Mouse (Mus musculus) heart, embryonic 14.5 days (tissue): ENCODE results near the gene Gm21830. TPM values are rescaled to one million over a fixed set of nuclear protein-coding genes. Genes with fewer than 3 reads are reported as not detected.
"Not testable (repeated sequence)": the region's sequence is repeated elsewhere in the genome, so short reads cannot be mapped to it uniquely, and the experiment has no call there.

ENCODE experiments used
- ATAC-seq: fragments of 200-750 bp; cut with Nextera tagmentation; 2 replicates; pipeline ENCODE4 v1.8.0; 2017; ENCODE audit warnings: low read depth, moderate TSS enrichment; ENCODE audit not compliant: insufficient number of reproducible peaks, insufficient read depth, low FRiP score
- H3K27ac ChIP-seq, 2 experiments: fragments of 200-500 bp in 1 of 2; fragments of 300-500 bp in 1 of 2; sonication (generic) in 1 of 2; replicated peaks in 1 of 2; 2 replicates each; pipeline ENCODE4 v1.5.1; 2012 to 2014; ENCODE audit warnings: low read depth in 2 of 2, low read length in 2 of 2, control low read depth in 1 of 2, mild to moderate bottlenecking in 1 of 2, mixed read lengths in 1 of 2; ENCODE audit not compliant: control insufficient read depth in 1 of 2, insufficient read depth in 1 of 2
- H3K27me3 ChIP-seq: fragments of 300-500 bp; sonication (generic); 2 replicates; pipeline ENCODE4 v1.6.1; 2014; ENCODE audit warnings: mild to moderate bottlenecking, low read length, control low read depth; ENCODE audit not compliant: control insufficient read depth, insufficient read depth
- H3K36me3 ChIP-seq: fragments of 300-500 bp; sonication (generic); 2 replicates; pipeline ENCODE4 v1.6.1; 2014; ENCODE audit warnings: mild to moderate bottlenecking, control low read depth, low read length, mixed read lengths; ENCODE audit not compliant: control insufficient read depth, insufficient read depth
- H3K4me1 ChIP-seq, 2 experiments: fragments of 200-500 bp in 1 of 2; fragments of 300-500 bp in 1 of 2; sonication (generic) in 1 of 2; 2 replicates each; pipeline ENCODE4 v1.6.1; 2012 to 2014; ENCODE audit warnings: low read length in 2 of 2, control low read depth in 1 of 2, mixed read lengths in 1 of 2; ENCODE audit not compliant: control insufficient read depth in 2 of 2, insufficient read depth in 2 of 2
- H3K4me2 ChIP-seq: fragments of 300-500 bp; sonication (generic); 2 replicates; pipeline ENCODE4 v1.6.1; 2014; ENCODE audit warnings: mild to moderate bottlenecking, low read length
- H3K4me3 ChIP-seq, 2 experiments: fragments of 200-500 bp in 1 of 2; fragments of 300-500 bp in 1 of 2; sonication (generic) in 1 of 2; 2 replicates each; pipeline ENCODE4 v1.5.1; 2012 to 2014; ENCODE audit warnings: low read length in 2 of 2, mild to moderate bottlenecking in 2 of 2, control low read depth in 1 of 2, low read depth in 1 of 2, moderate library complexity in 1 of 2; ENCODE audit not compliant: control insufficient read depth in 1 of 2, insufficient read depth in 1 of 2
- H3K9ac ChIP-seq: fragments of 300-500 bp; sonication (generic); 2 replicates; pipeline ENCODE4 v1.6.1; 2014; ENCODE audit warnings: mild to moderate bottlenecking, low read length
- H3K9me3 ChIP-seq: fragments of 300-500 bp; sonication (generic); 2 replicates; pipeline ENCODE4 v1.6.1; 2016; ENCODE audit warnings: low read length, control low read depth; ENCODE audit not compliant: control insufficient read depth
- WGBS: fragments of 180-500 bp; shearing (Covaris S2); extraction: QIAGEN DNeasy Blood & Tissue Kit; methylation state at CpG from one replicate; pipeline ENCODE4 v1.1.7; 2014; 5-methylcytosine and 5-hydroxymethylcytosine counted together
- polyA plus RNA-seq: library from polyadenylated mRNA; unstranded; fragments of >200 nt; fragmentation: Nextera tagmentation; extraction: Ambion mirVana; gene quantifications from 2 replicates; pipeline ENCODE4 v1.2.1, GENCODE M21; 2014

The Gm21830 gene
- polyA plus RNA-seq, 1 experiment from 2014 or later = not detected

DNA sequence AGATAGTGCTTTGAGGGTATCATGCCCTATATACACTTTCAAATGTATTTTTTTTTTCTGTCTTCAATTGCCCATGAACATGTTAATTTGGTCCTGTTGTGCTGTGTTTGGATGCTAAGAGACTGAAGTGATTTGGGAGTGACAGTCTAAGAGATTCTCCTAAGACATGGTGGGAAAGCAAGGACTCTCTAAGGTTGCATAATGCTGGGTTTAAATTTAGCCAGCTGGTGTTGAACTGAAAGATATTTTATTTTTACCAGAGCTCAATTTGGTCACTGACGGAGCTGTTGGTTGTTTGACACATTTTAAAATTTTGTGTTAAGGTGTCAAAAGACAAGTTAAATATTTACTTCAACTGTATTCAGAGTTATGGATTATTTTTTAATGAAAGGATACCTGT lies 33.2 kb downstream of the Gm21830 start:
- H3K4me2 ChIP-seq = no peak overlapping the region
- no peak overlapping the region for H3K9ac ChIP-seq
- no peak for ATAC-seq
- 64% methylated on average over 1 of the region's 1 CpGs for WGBS
- no peaks in the 10 kb centered on the region for H3K36me3 ChIP-seq
- no peak overlapping the region for H3K4me3 ChIP-seq
- peaks cover 0 to 2% of the 10 kb centered on the region in 2 experiments; a peak in 1 of 4 replicates for H3K4me1 ChIP-seq
- H3K27me3 ChIP-seq = no peaks in the 10 kb centered on the region
- H3K27ac ChIP-seq = no peak overlapping the region
- no peaks in the 10 kb centered on the region for H3K9me3 ChIP-seq

DNA sequence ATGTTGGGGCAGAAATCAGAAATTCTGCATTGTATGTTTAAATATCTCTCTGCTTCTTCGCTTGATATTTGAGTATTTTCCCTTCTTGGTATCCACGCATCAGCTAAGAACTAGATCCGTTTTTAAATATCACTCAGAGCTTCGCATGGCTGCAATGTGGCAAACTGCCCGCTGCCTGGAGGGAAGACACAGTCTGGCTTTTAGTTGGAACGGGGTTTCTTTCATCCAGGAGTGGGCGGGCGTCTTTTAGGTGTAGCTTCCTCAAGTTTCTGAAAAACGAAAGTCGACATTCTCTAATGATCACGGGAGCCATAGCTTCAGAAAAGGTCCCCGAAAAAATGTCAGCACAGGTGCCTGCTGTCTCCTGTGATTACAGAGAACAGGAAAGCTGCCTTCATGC lies 33.7 kb downstream of the Gm21830 start:
- 65% methylated on average over 12 of the region's 12 CpGs for WGBS
- Histone ChIP-seq H3K27me3 (no peaks in the 10 kb centered on the region), H3K4me2 (0 out of 2 replicates have a peak overlapping the region, but pooled peaks have one; percentile 14), H3K36me3 (no peaks in the 10 kb centered on the region), H3K27ac (no peak overlapping the region), H3K9ac (no peak overlapping the region), H3K4me3 (no peak overlapping the region), H3K4me1 (peaks cover 0 to 2% of the 10 kb centered on the region in 2 experiments; a peak in 1 of 4 replicates), H3K9me3 (no peaks in the 10 kb centered on the region)
- no peak for ATAC-seq

DNA sequence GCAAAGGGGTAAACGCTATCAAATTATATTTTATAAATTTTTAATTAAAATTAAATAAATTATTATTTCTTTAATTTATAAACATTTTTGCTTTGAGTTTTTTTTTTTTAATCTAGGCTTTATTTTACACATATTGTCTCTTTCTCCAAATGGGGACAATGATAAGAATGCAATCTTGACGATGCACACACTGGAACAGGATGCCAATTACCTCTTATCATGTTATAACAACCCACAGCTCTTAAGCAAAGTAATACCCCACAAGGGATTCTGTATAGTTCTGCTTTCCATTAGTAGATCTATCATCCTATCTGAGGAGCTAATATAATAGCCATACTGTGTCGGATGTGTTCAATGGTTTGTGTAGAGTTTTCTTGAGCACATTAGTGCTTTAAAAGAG lies 47.3 kb downstream of the Gm21830 start:
- no peak overlapping the region for H3K27ac ChIP-seq
- H3K9ac ChIP-seq = no peak overlapping the region
- WGBS = 63% methylated on average over 3 of the region's 3 CpGs
- H3K4me1 ChIP-seq = no peaks in the 10 kb centered on the region
- no peak overlapping the region for H3K4me2 ChIP-seq
- H3K27me3 ChIP-seq = no peaks in the 10 kb centered on the region
- no peak overlapping the region for H3K4me3 ChIP-seq
- H3K36me3 ChIP-seq = no peaks in the 10 kb centered on the region
- no peaks in the 10 kb centered on the region for H3K9me3 ChIP-seq
- no peak for ATAC-seq

DNA sequence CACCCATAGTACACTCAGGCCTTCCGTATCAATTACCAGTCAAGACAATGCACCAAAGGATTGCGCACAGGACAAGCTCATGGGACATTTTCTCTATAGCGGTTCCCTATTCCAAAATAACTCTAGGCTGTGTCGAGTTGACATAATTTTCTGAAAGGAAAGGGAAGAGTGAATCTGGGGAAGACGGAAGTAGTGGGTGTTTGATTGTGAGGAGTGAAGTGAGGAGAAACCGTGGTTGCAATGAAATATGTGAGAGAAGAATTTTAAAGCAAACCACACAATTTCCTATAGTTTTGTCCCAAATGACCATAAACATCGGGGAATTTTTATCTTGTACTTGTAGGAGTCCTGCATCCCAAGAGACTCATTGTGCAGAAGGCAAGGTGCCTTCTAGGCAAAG lies 53.5 kb downstream of the Gm21830 start:
- Histone ChIP-seq H3K4me2 (no peak overlapping the region), H3K9ac (no peak overlapping the region), H3K4me3 (no peak overlapping the region), H3K4me1 (no peaks in the 10 kb centered on the region), H3K9me3 (no peaks in the 10 kb centered on the region), H3K27me3 (no peaks in the 10 kb centered on the region), H3K36me3 (no peaks in the 10 kb centered on the region), H3K27ac (no peak overlapping the region)
- 74% methylated on average over 7 of the region's 7 CpGs for WGBS
- no peak for ATAC-seq

DNA sequence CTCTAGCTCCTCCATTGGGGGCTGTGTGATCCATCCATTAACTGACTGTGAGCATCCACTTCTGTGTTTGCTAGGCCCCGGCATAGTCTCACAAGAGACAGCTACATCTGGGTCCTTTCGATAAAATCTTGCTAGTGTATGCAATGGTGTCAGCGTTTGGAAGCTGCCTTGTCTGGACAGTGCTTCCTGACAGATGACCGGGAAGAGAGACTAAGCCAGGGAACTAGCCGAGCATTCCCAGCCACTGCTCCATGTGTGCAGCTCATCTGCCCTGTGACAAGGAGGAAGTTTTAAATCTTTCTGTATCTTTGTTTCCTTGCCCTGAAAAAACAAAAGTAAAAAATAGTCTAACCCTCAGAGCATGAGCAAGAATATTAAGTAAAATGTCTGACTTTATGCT lies 56.5 kb downstream of the Gm21830 start:
- H3K4me1 ChIP-seq, H3K4me2 ChIP-seq, H3K36me3 ChIP-seq, H3K9me3 ChIP-seq, H3K27me3 ChIP-seq, H3K9ac ChIP-seq, ATAC-seq, H3K4me3 ChIP-seq, H3K27ac ChIP-seq: not testable (repeated sequence)
- 50% methylated on average over 5 of the region's 5 CpGs for WGBS

DNA sequence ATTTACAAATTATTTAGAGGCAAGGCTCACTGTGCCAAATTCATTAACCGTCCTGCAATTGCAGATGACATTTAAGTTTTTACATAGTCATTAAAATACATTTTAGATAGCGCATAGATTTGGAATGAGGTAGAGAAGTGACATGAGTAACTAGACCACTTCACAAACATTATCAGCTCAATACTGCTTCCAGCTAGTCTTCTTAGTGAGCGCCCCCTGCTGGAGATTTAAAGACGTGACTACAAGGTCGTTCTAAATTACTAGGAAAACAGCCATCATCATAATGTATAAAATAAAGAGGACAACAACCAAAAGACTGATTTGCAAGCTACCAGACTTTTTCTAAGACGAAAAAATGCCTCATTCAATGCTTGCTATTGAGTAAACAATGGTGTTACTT lies 64.2 kb downstream of the Gm21830 start:
- Histone ChIP-seq H3K27ac (no peak overlapping the region), H3K36me3 (no peaks in the 10 kb centered on the region), H3K4me3 (no peak overlapping the region), H3K4me2 (no peak overlapping the region), H3K9ac (no peak overlapping the region), H3K4me1 (0 out of 4 replicates have a peak, but pooled peaks cover 0 to 3% of the 10 kb centered on the region in 2 experiments), H3K9me3 (no peaks in the 10 kb centered on the region), H3K27me3 (no peaks in the 10 kb centered on the region)
- WGBS = 15% methylated on average over 6 of the region's 6 CpGs
- ATAC-seq = no peak

DNA sequence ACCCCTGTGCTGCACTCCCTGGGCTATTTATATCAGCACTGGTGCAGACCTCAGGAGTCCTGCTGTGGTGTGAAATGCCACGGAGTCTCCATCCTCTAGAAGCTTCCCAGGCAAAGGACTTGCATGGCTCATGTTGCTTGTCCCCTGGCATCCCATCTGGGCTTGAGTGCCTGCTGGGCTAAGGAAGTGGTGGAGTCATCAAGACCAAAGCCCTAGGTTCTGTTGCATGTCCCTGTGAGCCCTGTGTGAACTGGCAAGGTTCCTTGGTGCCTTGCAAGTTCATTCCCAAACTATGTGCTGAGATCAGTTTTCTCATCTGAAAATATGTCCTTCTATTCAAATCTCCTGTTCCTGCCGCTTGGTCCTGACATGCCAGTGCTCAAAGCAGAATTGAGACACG lies 67.5 kb downstream of the Gm21830 start:
- no peaks in the 10 kb centered on the region for H3K9me3 ChIP-seq
- no peak for ATAC-seq
- H3K4me2 ChIP-seq = no peak overlapping the region
- H3K27ac ChIP-seq = no peak overlapping the region
- no peak overlapping the region for H3K9ac ChIP-seq
- H3K4me3 ChIP-seq = no peak overlapping the region
- H3K36me3 ChIP-seq = no peaks in the 10 kb centered on the region
- H3K27me3 ChIP-seq = no peaks in the 10 kb centered on the region
- H3K4me1 ChIP-seq = 0 out of 4 replicates have a peak, but pooled peaks cover 0 to 3% of the 10 kb centered on the region in 2 experiments
- WGBS = 58% methylated on average over 3 of the region's 3 CpGs
